Mouse (Mus musculus) hindbrain, embryonic 12.5 days (tissue): ENCODE results near the gene Cited4. TPM values are rescaled to one million over a fixed set of nuclear protein-coding genes. Genes with fewer than 3 reads are reported as not detected.

Experiments
- ATAC-seq: fragments of 200-750 bp; cut with Nextera tagmentation; 2 replicates; pipeline ENCODE4 v1.8.0; 2017; ENCODE audit warnings: moderate TSS enrichment; ENCODE audit not compliant: low FRiP score
- H3K27ac ChIP-seq: fragments of 300-500 bp; sonication (generic); 2 replicates; pipeline ENCODE4 v1.5.1; 2016; ENCODE audit warnings: mild to moderate bottlenecking
- H3K27me3 ChIP-seq: fragments of 300-500 bp; sonication (generic); 2 replicates; pipeline ENCODE4 v1.6.1; 2016; ENCODE audit warnings: mild to moderate bottlenecking
- H3K36me3 ChIP-seq: fragments of 300-500 bp; sonication (generic); 2 replicates; pipeline ENCODE4 v1.6.1; 2016; ENCODE audit warnings: mild to moderate bottlenecking
- H3K4me1 ChIP-seq: fragments of 300-500 bp; sonication (generic); 2 replicates; pipeline ENCODE4 v1.6.1; 2016
- H3K4me2 ChIP-seq: fragments of 300-500 bp; sonication (generic); replicated peaks from 2 replicates; pipeline ENCODE4 v1.6.1; 2016; ENCODE audit warnings: mild to moderate bottlenecking
- H3K4me3 ChIP-seq: fragments of 300-500 bp; sonication (generic); 2 replicates; pipeline ENCODE4 v1.5.1; 2016; ENCODE audit warnings: mild to moderate bottlenecking
- H3K9ac ChIP-seq: fragments of 300-500 bp; sonication (generic); 2 replicates; pipeline ENCODE4 v1.6.1; 2016; ENCODE audit warnings: mild to moderate bottlenecking, moderate library complexity
- H3K9me3 ChIP-seq: fragments of 300-500 bp; sonication (generic); replicated peaks from 2 replicates; pipeline ENCODE4 v1.6.1; 2016; ENCODE audit warnings: mild to moderate bottlenecking
- WGBS: fragments of 180-500 bp; shearing (Covaris S2); methylation state at CpG from one replicate; pipeline ENCODE4 v1.1.7; 2016; 5-methylcytosine and 5-hydroxymethylcytosine counted together
- polyA plus RNA-seq: library from polyadenylated mRNA; unstranded; fragments of >200 nt; fragmentation: Nextera tagmentation; extraction: Ambion mirVana; gene quantifications from 2 replicates; pipeline ENCODE4 v1.2.1, GENCODE M21; 2016

Gene Cited4
- polyA plus RNA-seq, 1 experiment from 2014 or later: 8.2 TPM

- Histone ChIP-seq H3K4me3 (peak overlapping the region; percentile 34), H3K36me3 (no peaks in the 10 kb centered on the region), H3K4me2 (peak overlapping the region; percentile 61), H3K27ac (no peak overlapping the region), H3K9me3 (no peaks in the 10 kb centered on the region), H3K9ac (no peak overlapping the region), H3K4me1 (peaks cover 28% of the 10 kb centered on the region), H3K27me3 (peaks cover 27% of the 10 kb centered on the region)
- 2% methylated on average over 12 of the region's 12 CpGs for WGBS
- ATAC-seq: peak; percentile 70
Observed at GRCm38 (mm10) chr4:120716141-120716571, 49.8 kb downstream of the Cited4 start.

GRCm38 (mm10) chr4:120716765-120717164, 50.4 kb downstream of the Cited4 start:
- no peaks in the 10 kb centered on the region for H3K9me3 ChIP-seq
- peaks cover 27% of the 10 kb centered on the region for H3K27me3 ChIP-seq
- ATAC-seq: no peak
- H3K9ac ChIP-seq: no peak overlapping the region
- 21% methylated on average over 12 of the region's 12 CpGs for WGBS
- no peaks in the 10 kb centered on the region for H3K36me3 ChIP-seq
- H3K4me2 ChIP-seq: peak overlapping the region; percentile 61
- H3K27ac ChIP-seq: no peak overlapping the region
- H3K4me3 ChIP-seq: peak overlapping the region; percentile 34
- peaks cover 28% of the 10 kb centered on the region for H3K4me1 ChIP-seq

Other genes with a start within 250 kb of the Cited4 start
- not detected in 2 replicates for gene Slfnl1, start 134.3 kb upstream of the Cited4 start, polyA plus RNA-seq
- gene Ctps, start 96.3 kb upstream of the Cited4 start, polyA plus RNA-seq: 91.0 and 93.0 TPM in 2 replicates
- not detected in 2 replicates for gene Gm8439, start 77.8 kb upstream of the Cited4 start, polyA plus RNA-seq
- 5.0 and 5.7 TPM in 2 replicates for gene Kcnq4, start 82.0 kb downstream of the Cited4 start, polyA plus RNA-seq
- gene Nfyc, start 165.0 kb downstream of the Cited4 start, polyA plus RNA-seq: 101 and 104 TPM in 2 replicates
- gene Rims3, start 188.2 kb downstream of the Cited4 start, polyA plus RNA-seq: 8.5 and 9.2 TPM in 2 replicates